Mouse (Mus musculus): Measurements from ENCODE around the gene Tmbim1.

- TF ChIP-seq GATA1 (IDR thresholded peaks at IDR 0.05; ENCODE audit: borderline replicate concordance, low read length) (no peak), FLI1 (IDR thresholded peaks at IDR 0.05; ENCODE audit: low read length) (no peak)
Observed at GRCm38 (mm10) chr1:74292331-74293020, 12.9 kb downstream of the Tmbim1 start.

All from megakaryocyte, embryonic 14.5 days (primary cell).